11 mouse cellular contexts compared by ENCODE assay signal in the genomic region with DNA sequence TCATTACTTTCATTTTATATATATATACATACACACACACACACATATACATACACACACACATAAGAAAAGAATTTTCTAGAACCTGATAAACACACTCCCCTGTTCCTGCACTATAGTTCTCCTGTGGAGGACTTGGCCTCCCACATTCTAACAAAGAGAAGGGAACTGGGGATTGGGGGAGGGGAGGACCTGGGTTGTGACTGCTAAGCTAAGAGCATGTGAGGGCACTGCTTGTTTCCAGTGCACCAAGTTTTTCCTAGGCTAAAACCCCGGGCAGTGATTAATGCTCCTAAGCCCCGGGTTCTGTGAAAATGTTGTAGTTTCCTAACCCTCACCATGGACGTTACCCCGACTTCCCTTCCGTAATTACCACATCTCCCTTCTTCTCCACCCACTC. TPM values are rescaled to one million over a fixed set of nuclear protein-coding genes. Genes with fewer than 3 reads are reported as not detected.
DNase-seq lines count a peak whose midpoint lies in the region; ATAC-seq and TF ChIP-seq lines count a peak whose summit lies in the region.
"Had no signal": no experiment of that assay in that cellular context is flagged by ENCODE, and none has a peak within 500 bp of the region (broad histone marks: within the 10 kb centered on the region; RNA-seq: fewer than 3 reads in every experiment).

No protein-coding gene starts in this region.

- no peaks in the 10 kb centered on the region for H3K27me3 ChIP-seq in heart, embryonic 16.5 days (ENCODE audit: control insufficient read depth, insufficient read depth, low read length)
- no peaks in the 10 kb centered on the region for H3K27me3 ChIP-seq in MEL (ENCODE audit: control insufficient read depth in 1 of 2, insufficient read depth in 2 of 2, low read length in 2 of 2)
- H3K27me3 ChIP-seq in liver, embryonic 16.5 days (ENCODE audit: control insufficient read depth, insufficient read depth, low read depth, low read length), result no peaks in the 10 kb centered on the region
- H3K27me3 ChIP-seq: midbrain, embryonic 12.5 days had no signal

- peaks cover 38% of the 10 kb centered on the region for H3K79me2 ChIP-seq in MEL (ENCODE audit: control insufficient read depth, insufficient read depth, low read length, poor library complexity)

- no peaks in the 10 kb centered on the region for H3K9me3 ChIP-seq in heart, embryonic 16.5 days (replicated peaks; ENCODE audit: control insufficient read depth, low read length)
- no peaks in the 10 kb centered on the region for H3K9me3 ChIP-seq in MEL (replicated peaks; ENCODE audit: insufficient read depth, low read length)
- H3K9me3 ChIP-seq in liver, embryonic 16.5 days (replicated peaks; ENCODE audit: control insufficient read depth, low read length), result no peaks in the 10 kb centered on the region
- H3K9me3 ChIP-seq: midbrain, embryonic 12.5 days had no signal

- no peak overlapping the region for H3K4me3 ChIP-seq in heart, embryonic 16.5 days (ENCODE audit: low read length)
- peak overlapping the region; percentile 81 to 99 for H3K4me3 ChIP-seq in MEL (ENCODE audit: control insufficient read depth in 1 of 2, insufficient read depth in 1 of 2, low read depth in 2 of 2, low read length in 2 of 2)
- peak overlapping the region; percentile 98 for H3K4me3 ChIP-seq in liver, embryonic 16.5 days (ENCODE audit: low read depth, low read length)
- H3K4me3 ChIP-seq: midbrain, embryonic 12.5 days had no signal

- 0 out of 2 replicates have a peak overlapping the region, but pooled peaks have one; percentile 4 for H3K4me2 ChIP-seq in heart, embryonic 16.5 days (ENCODE audit: low read depth, low read length)
- peak overlapping the region; percentile 72 for H3K4me2 ChIP-seq in liver, embryonic 16.5 days (ENCODE audit: low read depth, low read length)
- H3K4me2 ChIP-seq: midbrain, embryonic 12.5 days had no signal

- H3K4me1 ChIP-seq in heart, embryonic 16.5 days (ENCODE audit: control insufficient read depth, insufficient read depth, low read length), result peaks cover 16% of the 10 kb centered on the region
- H3K4me1 ChIP-seq in MEL (ENCODE audit: control insufficient read depth in 1 of 2, insufficient read depth in 2 of 2, low read length in 2 of 2), result peaks cover 13 to 16% of the 10 kb centered on the region in 2 experiments
- peaks cover 27% of the 10 kb centered on the region for H3K4me1 ChIP-seq in liver, embryonic 16.5 days (ENCODE audit: control insufficient read depth, low read depth, low read length)

- H3K9ac ChIP-seq in heart, embryonic 16.5 days (ENCODE audit: low read length), result no peak overlapping the region
- H3K9ac ChIP-seq in MEL (ENCODE audit: control insufficient read depth, low read depth, low read length, poor library complexity, severe bottlenecking), result peak overlapping the region; percentile 95
- H3K9ac ChIP-seq in liver, embryonic 16.5 days (ENCODE audit: low read depth, low read length), result peak overlapping the region; percentile 94
- H3K9ac ChIP-seq: midbrain, embryonic 12.5 days had no signal

- 75% methylated on average over 5 of the region's 5 CpGs for WGBS in heart, embryonic 16.5 days
- 60% methylated on average over 5 of the region's 5 CpGs for WGBS in liver, embryonic 16.5 days (ENCODE audit: insufficient replicate concordance)

- DNase-seq in heart, adult 18-20 months, result no peak
- peak; percentile 44 for DNase-seq in MEL (ENCODE audit: low read depth, low spot score)
- no peak for DNase-seq in urinary bladder, postnatal 10 days (ENCODE audit: low spot score)
- no peak for DNase-seq in heart, postnatal 4 days
- no peak for DNase-seq in heart, adult 9 months (ENCODE audit: low spot score in 2 of 2)
- DNase-seq: spleen, adult 18-20 months had no signal

- no peak for TF ChIP-seq POLR2A in MEL (IDR thresholded peaks at IDR 0.05; ENCODE audit: control insufficient read depth in 1 of 2, insufficient read depth in 1 of 2, low read depth in 1 of 2, low read length in 2 of 2, poor library complexity in 1 of 2)

- no peak for TF ChIP-seq RAD21 in MEL (IDR thresholded peaks at IDR 0.05; ENCODE audit: low read depth, low read length)

- H3K36me3 ChIP-seq in heart, embryonic 16.5 days (ENCODE audit: control insufficient read depth, insufficient read depth), result peaks cover 16% of the 10 kb centered on the region
- peaks cover 15 to 18% of the 10 kb centered on the region in 2 experiments for H3K36me3 ChIP-seq in MEL (ENCODE audit: control insufficient read depth in 1 of 2, insufficient read depth in 2 of 2, low read length in 2 of 2)
- peaks cover 24% of the 10 kb centered on the region for H3K36me3 ChIP-seq in liver, embryonic 16.5 days (ENCODE audit: control insufficient read depth, insufficient read depth)

- no peak for ATAC-seq in heart, embryonic 16.5 days (replicated peaks; ENCODE audit: extremely low read depth, insufficient read depth, low FRiP score)
- peak; percentile 59 for ATAC-seq in granulocyte monocyte progenitor cell, adult 5-6 weeks (replicated peaks; ENCODE audit: poor library complexity, severe bottlenecking)
- no peak for ATAC-seq in liver, embryonic 16.5 days (ENCODE audit: low read depth)
- ATAC-seq: inflammation-experienced regulatory T-cells, adult 6 months had no signal

- no peak overlapping the region for H3K27ac ChIP-seq in heart, embryonic 16.5 days (ENCODE audit: low read length)
- H3K27ac ChIP-seq in MEL (ENCODE audit: control insufficient read depth, low read depth, low read length), result no peak overlapping the region; the same call in 1 of the 2 replicates
- peak overlapping the region; percentile 29; the same call in 1 of the 2 replicates for H3K27ac ChIP-seq in liver, embryonic 16.5 days (ENCODE audit: low read length)
- H3K27ac ChIP-seq: midbrain, embryonic 12.5 days had no signal

- TF ChIP-seq CTCF in MEL (IDR thresholded peaks at IDR 0.05 in 2 of 3, conservative IDR thresholded peaks at IDR 0.05 in 1 of 3; ENCODE audit: control insufficient read depth in 1 of 3, insufficient read depth in 1 of 3, low read depth in 2 of 3, low read length in 3 of 3, poor library complexity in 1 of 3, severe bottlenecking in 1 of 3), result no peak

- TF ChIP-seq EP300 in MEL (IDR thresholded peaks at IDR 0.05; ENCODE audit: low read depth in 1 of 2, low read length in 2 of 2), result no peak

TF ChIP-seq in MEL, 35 proteins besides CTCF, POLR2A, EP300 and RAD21:
- TF ChIP-seq MXI1 (IDR thresholded peaks at IDR 0.05; ENCODE audit: low read depth, low read length), result peak; percentile 25; the same call in 1 of the 2 replicates
- TF ChIP-seq SIN3A (IDR thresholded peaks at IDR 0.05; ENCODE audit: low read length), result peak; percentile 9; the same call in 1 of the 2 replicates
- TF ChIP-seq MYC (IDR thresholded peaks at IDR 0.05; ENCODE audit: low read depth, low read length), result no peak
- no peak for TF ChIP-seq GATA1 (IDR thresholded peaks at IDR 0.05; ENCODE audit: low read depth, low read length)
TF ChIP-seq in MEL: peak in this region for 2.

RNA-seq across cellular contexts. Expression of a gene that starts 2.4 kb away (rescaled TPM):
- 138 and 146 TPM in 2 replicates for polyA plus RNA-seq in heart, embryonic 16.5 days (2015; fragmentation: Nextera tagmentation; extraction: Ambion mirVana)
- total RNA-seq in heart, adult 18-20 months (2021), result 100 to 1,000 TPM; 168 to 174 TPM
- total RNA-seq in MEL (2012; rRNA removed), result 100 and 123 TPM in 2 replicates
- 100 to 1,000 TPM in 1 of 2 experiments, not detected in 1; 129 TPM for polyA plus RNA-seq in MEL (2012; ENCODE audit: insufficient read depth in 1 of 2, insufficient read length in 2 of 2, low read depth in 1 of 2, low replicate concordance in 2 of 2, missing spikeins in 1 of 2)
- 118 and 138 TPM in 2 replicates for total RNA-seq in granulocyte monocyte progenitor cell, adult 5-6 weeks (2014; fragmentation: Nextera tagmentation)
- 128 and 131 TPM in 2 replicates for total RNA-seq in granulocyte monocyte progenitor cell, adult 5-6 weeks (2017)
- polyA plus RNA-seq in liver, embryonic 16.5 days (2015; fragmentation: Nextera tagmentation; extraction: Ambion mirVana), result 171 and 172 TPM in 2 replicates
- 100 to 1,000 TPM; 145 TPM for total RNA-seq in heart, postnatal 4 days (2021)

RNA-seq across cellular contexts. Expression of a gene that starts 15.9 kb away (rescaled TPM):
- 26.1 and 32.2 TPM in 2 replicates for polyA plus RNA-seq in heart, embryonic 16.5 days (2015; fragmentation: Nextera tagmentation; extraction: Ambion mirVana)
- total RNA-seq in heart, adult 18-20 months (2021), result 10 to 100 TPM; 78.0 to 86.7 TPM
- total RNA-seq in MEL (2012; rRNA removed), result 48.0 and 49.9 TPM in 2 replicates
- 10 to 100 TPM in 1 of 2 experiments, not detected in 1; 43.7 TPM for polyA plus RNA-seq in MEL (2012; ENCODE audit: insufficient read depth in 1 of 2, insufficient read length in 2 of 2, low read depth in 1 of 2, low replicate concordance in 2 of 2, missing spikeins in 1 of 2)
- total RNA-seq in granulocyte monocyte progenitor cell, adult 5-6 weeks (2014; fragmentation: Nextera tagmentation), result 27.9 and 36.8 TPM in 2 replicates
- total RNA-seq in granulocyte monocyte progenitor cell, adult 5-6 weeks (2017), result 18.7 and 27.6 TPM in 2 replicates
- polyA plus RNA-seq in liver, embryonic 16.5 days (2015; fragmentation: Nextera tagmentation; extraction: Ambion mirVana), result 34.7 and 35.7 TPM in 2 replicates
- 10 to 100 TPM; 69.7 to 69.8 TPM for total RNA-seq in heart, postnatal 4 days (2021)

RNA-seq across cellular contexts. Expression of a gene that starts 46.8 kb away (rescaled TPM):
- 0.14 and 0.20 TPM in 2 replicates for polyA plus RNA-seq in heart, embryonic 16.5 days (2015; fragmentation: Nextera tagmentation; extraction: Ambion mirVana)
- under 1 TPM in 1 of 2 experiments, not detected in 1; 0.21 TPM for total RNA-seq in heart, adult 18-20 months (2021)
- 0.12 TPM in 1 of 2 replicates, not detected in the other for total RNA-seq in MEL (2012; rRNA removed)
- under 1 TPM in 1 of 2 experiments, not detected in 1; 0.57 TPM for polyA plus RNA-seq in MEL (2012; ENCODE audit: insufficient read depth in 1 of 2, insufficient read length in 2 of 2, low read depth in 1 of 2, low replicate concordance in 2 of 2, missing spikeins in 1 of 2)
- not detected in 2 replicates for total RNA-seq in granulocyte monocyte progenitor cell, adult 5-6 weeks (2014; fragmentation: Nextera tagmentation)
- not detected in 2 replicates for total RNA-seq in granulocyte monocyte progenitor cell, adult 5-6 weeks (2017)
- 0.11 and 0.17 TPM in 2 replicates for polyA plus RNA-seq in liver, embryonic 16.5 days (2015; fragmentation: Nextera tagmentation; extraction: Ambion mirVana)
- under 1 TPM; 0.14 to 0.36 TPM for total RNA-seq in heart, postnatal 4 days (2021)
